Mouse (Mus musculus) ES-E14 (cell line): Measurements from ENCODE around the gene Fam155a.

Experiments
- CHD2 ChIP-seq: IDR thresholded peaks from 2 replicates; pipeline ENCODE4 v1.6.1; 2014; ENCODE audit warnings: mild to moderate bottlenecking, low read depth, low read length, inconsistent platforms
- HCFC1 ChIP-seq: IDR thresholded peaks from 2 replicates; pipeline ENCODE4 v1.6.1; 2012; ENCODE audit warnings: low read length, inconsistent platforms, borderline replicate concordance; ENCODE audit not compliant: insufficient read depth
- MAFK ChIP-seq: IDR thresholded peaks from 2 replicates; pipeline ENCODE4 v1.6.1; 2014; ENCODE audit warnings: mild to moderate bottlenecking, low read depth, low read length, inconsistent platforms; ENCODE audit not compliant: insufficient read depth
- ZC3H11A ChIP-seq: IDR thresholded peaks from 2 replicates; pipeline ENCODE4 v1.6.1; 2012; ENCODE audit warnings: low read depth, mild to moderate bottlenecking, inconsistent platforms, low read length, borderline replicate concordance
- ZNF384 ChIP-seq: IDR thresholded peaks from 2 replicates; pipeline ENCODE4 v1.6.1; 2012; ENCODE audit warnings: low read depth, low read length, inconsistent platforms

- TF ChIP-seq ZC3H11A (no peak), HCFC1 (no peak), MAFK (no peak), CHD2 (no peak), ZNF384 (no peak)
Observed at GRCm38 (mm10) chr8:9402393-9402792, 368.6 kb downstream of the Fam155a start.
